Mouse (Mus musculus) olfactory bulb, adult 2 months (tissue): ENCODE results near the gene Pigs.

Source experiments
- CTCF ChIP-seq: fragments of 200-500 bp; IDR thresholded peaks from 2 replicates; pipeline ENCODE4 v1.5.1; 2012; ENCODE audit warnings: low read depth, mild to moderate bottlenecking, low read length, moderate library complexity; ENCODE audit not compliant: insufficient read depth
- POLR2A ChIP-seq: fragments of 200-500 bp; IDR thresholded peaks from 2 replicates; pipeline ENCODE4 v1.6.1; 2012; ENCODE audit warnings: mild to moderate bottlenecking, low read depth, low read length, moderate library complexity; ENCODE audit not compliant: insufficient read depth

DNA sequence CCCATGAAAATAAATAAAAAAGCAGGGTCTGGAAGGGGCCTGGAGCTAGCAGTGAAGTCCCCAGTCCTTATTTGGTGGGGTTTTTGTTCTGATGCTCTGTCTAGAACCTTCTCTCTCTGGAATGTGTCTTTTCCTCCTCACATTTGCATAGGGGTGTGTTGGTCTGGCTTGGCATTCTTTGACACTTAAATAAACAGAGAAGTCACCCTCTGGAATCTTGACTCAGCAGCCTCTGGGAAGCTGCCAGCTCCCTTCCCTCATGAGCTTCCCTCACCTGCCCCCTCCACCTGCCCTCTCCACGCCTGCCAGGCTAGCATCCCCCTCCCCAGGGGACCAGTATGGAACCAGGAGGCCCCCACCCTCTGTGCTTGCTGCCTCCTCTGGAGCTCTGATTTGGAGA is 42.2 kb downstream of the Pigs start:
- TF ChIP-seq CTCF (no peak), POLR2A (no peak)
